Mouse (Mus musculus) ES-Bruce4 (cell line): Measurements from ENCODE around the gene Ddc.

ENCODE experiments used
- CTCF ChIP-seq: IDR thresholded peaks from one replicate; pipeline ENCODE4 v1.8.1; 2011; ENCODE audit warnings: low read depth, low read length
- EP300 ChIP-seq: IDR thresholded peaks from 2 replicates; pipeline ENCODE4 v1.6.1; 2011; ENCODE audit warnings: low read depth, low read length; ENCODE audit not compliant: insufficient read depth
- POLR2A ChIP-seq: IDR thresholded peaks from one replicate; pipeline ENCODE4 v1.8.1; 2011; ENCODE audit warnings: low read length; ENCODE audit not compliant: insufficient read depth

DNA sequence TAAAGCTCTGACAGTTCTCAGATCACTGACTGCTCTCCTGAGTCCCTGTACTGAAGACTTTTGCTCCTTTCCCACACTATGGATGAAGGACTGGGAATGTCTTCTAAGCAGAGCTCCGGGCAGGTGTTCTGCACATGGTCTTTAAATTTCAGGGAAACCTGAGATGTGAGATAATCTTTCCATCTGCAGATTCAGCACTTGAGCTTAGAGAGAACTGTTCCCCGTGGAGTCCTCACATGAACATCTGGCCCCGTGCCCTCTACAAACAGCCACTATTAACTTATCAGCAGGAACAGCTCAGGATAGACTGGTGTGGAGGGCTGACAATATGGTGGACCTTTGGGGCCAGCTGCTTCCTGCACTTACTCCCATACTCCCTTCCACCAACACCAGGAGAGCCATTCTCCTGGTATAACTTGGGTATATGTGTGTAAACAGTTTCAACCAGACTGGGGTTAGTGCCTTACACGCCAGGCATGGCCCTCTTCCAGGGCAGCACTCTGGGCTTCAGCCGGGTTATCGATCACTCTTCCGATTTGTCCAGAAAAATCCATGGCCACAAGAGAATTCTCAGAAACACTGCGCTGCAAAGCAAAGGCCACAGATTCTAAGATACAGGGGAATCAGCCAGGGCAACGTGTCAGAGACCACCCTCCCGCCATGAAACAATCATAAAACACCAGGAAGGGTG is 39.5 kb upstream of the Ddc start:
- TF ChIP-seq POLR2A: no peak
- TF ChIP-seq CTCF: no peak
- no peak for TF ChIP-seq EP300
